Mouse (Mus musculus) liver, postnatal 0 days (tissue): Measurements from ENCODE around the gene Phf20.

Experiments
- CTCF ChIP-seq: sonication (generic); IDR thresholded peaks from 2 replicates; pipeline ENCODE4 v1.5.1; 2016; ENCODE audit warnings: antibody characterized with exemption, low read depth
- EP300 ChIP-seq: IDR thresholded peaks from 2 replicates; pipeline ENCODE4 v1.6.1; 2016; ENCODE audit warnings: antibody characterized with exemption, low read depth, mild to moderate bottlenecking

- TF ChIP-seq EP300 (no peak), CTCF (no peak)
Observed at GRCm38 (mm10) chr2:156181592-156181991, 14.7 kb upstream of the Phf20 start.
